Mouse (Mus musculus) T-helper 17 cell (primary cell): ENCODE results near the gene Abca1.

Source experiments
- in situ Hi-C, 2 experiments: fragments of 300-600 bp; cut with MboI, MseI; formaldehyde crosslinking; loops; 1 replicate in 1 of 2; 2 replicates in 1 of 2; pipeline ENCODE4 v1.15.1; 2025; ENCODE audit warnings: high pct_unique_total_duplicates in 2 of 2

Abca1 gene

DNA sequence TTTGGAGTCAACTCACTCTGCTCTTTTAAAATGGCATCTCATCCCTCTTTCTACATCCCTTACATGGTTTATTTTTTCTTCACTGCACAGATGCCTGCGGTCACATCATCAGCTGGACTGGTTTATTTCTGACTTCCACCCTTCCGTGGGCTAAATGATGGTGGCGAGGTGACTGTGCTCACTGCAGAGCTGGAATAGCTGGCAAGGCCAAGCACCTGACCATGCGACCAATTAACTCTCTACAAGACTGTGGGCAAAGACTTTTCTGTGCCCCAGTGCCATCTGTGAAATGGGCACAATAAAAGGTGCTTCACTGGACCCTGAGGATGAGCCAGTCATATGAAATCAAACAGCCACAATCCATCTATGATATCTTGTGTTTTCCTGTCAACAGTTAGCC is 66.1 kb downstream of the Abca1 start:
- in situ Hi-C loops: no loop called here

DNA sequence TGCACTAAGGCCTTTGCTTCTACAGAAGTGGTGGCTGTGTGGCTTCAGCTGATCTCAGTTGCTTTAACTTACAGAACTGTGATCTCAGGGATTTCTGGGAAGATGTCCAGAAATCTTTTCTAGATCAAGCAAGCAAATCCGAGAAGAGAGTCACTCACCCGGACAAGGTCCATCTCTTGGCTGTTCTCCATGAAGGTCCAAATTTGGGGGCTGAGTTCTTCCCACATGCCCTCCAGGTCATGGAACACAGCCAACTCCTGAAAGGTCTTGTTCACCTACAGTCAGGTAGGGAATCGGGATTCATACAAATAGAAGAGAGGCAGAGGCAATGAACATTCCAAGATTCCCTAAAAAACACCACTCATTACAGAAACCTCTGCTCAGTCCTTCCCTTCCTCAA is 70.1 kb downstream of the Abca1 start:
- in situ Hi-C loops: no loop called here

DNA sequence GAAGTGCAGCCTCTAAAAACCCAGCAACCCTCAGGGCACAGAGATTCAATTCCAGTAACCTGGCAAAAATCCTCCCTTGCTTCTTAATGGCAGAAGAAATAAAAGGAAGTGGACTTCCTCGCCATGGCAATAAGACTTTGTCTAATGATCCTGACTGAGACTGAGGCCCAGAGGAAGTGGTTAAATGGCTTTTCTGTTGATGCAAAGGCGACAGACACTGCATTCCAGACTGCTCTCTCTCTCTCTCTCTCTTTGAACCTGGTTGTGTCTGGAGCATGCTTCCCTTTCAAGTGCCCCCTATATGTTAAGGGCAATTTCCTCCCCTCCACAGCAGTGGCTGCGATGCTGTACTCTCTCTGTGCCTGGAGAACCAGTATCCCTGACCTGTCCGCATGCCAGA is 70.7 kb downstream of the Abca1 start:
- in situ Hi-C loops: no loop called here

DNA sequence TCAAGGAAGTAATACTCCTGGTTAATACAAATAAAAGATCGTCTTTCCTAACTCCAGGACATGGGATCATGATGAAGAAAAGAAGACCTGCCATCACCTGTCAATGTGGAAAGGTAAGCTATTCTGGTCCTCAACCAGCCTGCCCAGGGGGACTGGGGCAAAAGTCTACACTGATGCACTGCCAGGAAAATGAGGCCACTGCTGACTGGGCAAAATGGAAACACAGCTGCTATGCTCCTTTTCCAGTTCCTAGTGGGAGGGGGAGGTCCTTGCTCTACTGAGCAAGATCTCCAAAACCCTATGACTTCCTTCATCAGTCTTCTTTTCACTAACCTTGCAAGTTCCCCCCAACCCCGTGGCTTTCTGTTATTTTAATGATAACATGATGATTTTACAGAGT is 73.1 kb downstream of the Abca1 start:
- in situ Hi-C loops: no loop called here

DNA sequence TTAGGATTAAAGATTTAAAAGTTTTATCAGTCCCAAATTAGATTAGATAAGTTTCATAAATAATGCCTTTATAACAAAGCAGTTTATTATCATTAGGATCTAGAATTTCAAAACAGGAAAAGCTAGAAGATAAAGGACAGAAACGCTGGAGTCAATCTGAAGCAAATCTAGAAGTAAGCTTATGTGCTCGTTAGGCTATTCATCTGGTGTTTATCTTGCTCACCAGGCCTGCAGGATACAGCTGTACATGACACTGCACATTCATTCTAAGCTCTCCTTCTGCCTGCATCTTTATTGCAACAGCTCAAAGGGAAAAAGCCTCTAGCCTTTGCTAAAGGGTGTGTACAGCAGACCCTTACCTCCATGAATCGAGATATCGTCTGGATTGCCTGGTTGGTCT is 74.1 kb downstream of the Abca1 start:
- in situ Hi-C loops: no loop called here

DNA sequence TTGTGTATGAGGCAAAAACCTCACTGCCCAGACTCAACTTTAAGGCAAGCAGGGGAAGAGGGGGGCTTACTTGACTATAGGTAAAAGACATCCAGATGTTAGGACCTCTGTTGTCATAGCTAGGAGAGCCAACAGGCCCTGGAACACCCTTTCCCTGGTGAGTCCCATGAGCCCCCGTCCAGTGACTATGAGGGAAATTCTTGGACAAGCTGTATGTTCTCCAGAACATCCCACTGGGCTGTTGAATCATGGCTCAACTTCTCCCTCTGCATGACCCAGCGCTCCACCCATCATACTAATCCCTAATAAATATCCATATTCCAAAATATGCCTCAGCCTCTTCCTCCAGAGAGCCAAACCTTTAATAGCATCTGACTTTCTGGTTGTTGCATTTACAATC is 76.6 kb downstream of the Abca1 start:
- in situ Hi-C loops: no loop called here

DNA sequence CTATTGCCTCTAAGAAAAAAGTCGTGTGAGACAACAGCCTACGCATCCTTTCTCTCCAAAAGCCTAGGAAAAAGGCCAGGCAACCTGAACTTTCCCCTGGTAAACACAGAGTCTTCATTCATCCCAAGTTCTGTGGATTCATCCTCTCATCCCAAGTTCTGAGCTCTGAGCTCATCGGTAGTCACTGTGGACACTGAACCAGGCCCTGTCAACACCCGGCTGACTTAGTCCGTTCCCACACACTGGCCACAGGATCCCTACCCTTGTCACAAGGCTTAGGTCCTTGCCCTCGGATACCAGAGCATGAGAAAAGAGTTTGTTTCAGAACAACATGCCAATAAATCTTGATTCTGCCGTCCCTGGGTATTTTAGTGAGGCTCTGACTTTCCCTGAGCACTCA is 77.2 kb downstream of the Abca1 start:
- in situ Hi-C loops: no loop called here

DNA sequence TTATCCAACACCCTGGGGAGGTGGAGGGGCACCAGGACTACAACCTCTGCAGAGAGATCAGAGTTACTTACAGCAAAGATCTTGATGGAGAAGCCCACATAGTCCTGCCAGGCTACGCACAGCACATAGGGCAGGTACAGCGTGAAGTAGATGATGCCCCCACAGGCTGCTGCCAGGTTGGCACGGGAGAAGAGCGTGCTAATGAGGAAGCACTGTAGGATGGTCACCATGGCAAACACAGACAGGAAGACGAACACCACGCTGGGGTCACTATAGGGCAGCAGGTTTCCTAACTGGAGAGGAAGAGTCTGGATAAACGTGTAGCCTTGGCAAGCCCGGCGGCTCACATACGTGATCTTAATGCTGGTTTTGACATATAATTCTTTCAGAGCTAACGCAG is 77.8 kb downstream of the Abca1 start:
- in situ Hi-C loops: no loop called here

DNA sequence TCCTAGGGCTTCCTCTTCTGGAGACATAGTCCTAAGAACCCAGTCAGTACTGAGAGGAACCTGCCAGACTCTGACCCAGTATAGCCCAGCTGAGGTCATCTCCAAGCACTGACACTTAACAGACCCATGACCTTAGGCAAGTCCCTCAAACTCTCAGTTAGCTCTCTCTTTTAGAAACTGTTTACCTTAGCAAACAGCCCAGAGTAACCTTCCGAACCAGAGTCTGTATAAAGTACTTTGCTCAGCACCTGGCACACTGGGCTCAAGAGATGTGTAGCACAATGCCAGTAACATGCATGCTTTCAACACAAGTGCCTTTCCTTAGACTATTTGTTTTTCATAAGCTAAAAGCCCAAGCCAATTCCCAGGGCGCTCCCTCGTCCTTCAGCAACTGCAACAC is 79.4 kb downstream of the Abca1 start:
- in situ Hi-C loops: no loop called here

DNA sequence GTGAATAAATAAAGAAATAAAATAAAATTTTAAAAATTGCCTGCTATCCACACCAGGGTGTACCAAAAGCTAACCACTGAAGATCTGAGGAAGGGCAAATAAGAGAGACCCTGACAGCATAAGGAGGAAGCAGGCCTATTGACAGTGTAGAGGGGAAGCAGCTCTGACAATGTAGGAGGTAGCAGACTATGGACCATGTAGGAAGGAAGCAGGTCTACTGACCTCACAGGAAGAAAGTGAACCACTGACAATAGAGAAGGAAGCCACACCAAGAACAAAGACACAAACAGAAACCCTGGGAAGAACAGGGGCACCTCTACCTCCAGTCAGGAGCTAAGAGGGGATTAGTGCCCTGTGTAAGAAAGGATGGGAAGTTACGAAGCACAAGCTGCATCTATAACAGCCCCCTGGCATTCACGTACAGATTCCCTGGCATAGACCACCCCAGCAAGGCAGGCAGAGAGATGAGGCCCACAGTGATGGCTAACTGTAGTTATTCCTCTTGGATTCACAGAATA is 80.8 kb downstream of the Abca1 start:
- in situ Hi-C loops: no loop called here

DNA sequence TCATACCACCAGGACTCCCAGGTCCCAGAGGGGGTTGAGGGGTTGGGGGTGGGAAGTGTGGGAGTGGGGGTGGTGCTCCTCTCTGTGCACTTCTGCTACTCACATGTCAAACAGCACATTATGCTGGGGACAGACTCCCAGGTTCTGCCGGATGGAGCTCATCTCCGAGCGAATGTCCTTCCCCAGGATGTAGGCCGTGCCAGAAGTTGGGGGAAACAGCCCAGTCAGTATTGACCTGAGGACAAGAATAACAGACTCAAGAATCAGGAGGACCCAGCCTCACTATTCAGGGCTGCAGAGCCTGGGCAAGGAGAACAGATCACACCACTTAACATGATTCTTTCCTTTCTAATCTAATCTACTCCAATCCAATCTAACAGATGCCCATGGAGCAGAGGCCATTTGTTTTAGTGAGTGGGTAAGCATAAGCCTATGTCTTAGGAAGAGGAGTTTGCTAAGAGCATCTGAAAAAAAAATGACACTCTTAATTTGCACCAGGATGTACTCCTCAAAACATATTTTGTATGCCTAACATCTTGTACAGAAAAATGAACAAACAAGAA is 82.8 kb downstream of the Abca1 start:
- in situ Hi-C loops: no loop called here

DNA sequence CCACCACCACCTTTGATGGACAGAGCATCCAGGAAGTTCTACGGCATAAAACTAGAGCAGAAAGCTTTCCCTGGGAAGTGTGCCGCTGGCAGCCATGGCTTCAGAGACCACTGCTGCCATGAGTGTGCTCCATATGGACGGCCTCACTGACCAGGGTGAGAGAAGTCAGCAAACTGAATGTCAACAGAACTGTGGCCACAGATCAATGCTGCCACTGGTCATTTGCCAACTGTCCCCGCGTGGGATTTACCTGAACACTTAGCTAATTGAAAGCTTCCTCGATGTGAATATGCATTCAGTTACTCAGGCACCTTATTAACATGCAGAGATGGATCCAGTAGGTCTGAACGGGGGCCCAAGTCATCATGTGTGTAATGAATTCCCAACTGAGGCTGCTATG is 86.7 kb downstream of the Abca1 start:
- in situ Hi-C loops: no loop called here

DNA sequence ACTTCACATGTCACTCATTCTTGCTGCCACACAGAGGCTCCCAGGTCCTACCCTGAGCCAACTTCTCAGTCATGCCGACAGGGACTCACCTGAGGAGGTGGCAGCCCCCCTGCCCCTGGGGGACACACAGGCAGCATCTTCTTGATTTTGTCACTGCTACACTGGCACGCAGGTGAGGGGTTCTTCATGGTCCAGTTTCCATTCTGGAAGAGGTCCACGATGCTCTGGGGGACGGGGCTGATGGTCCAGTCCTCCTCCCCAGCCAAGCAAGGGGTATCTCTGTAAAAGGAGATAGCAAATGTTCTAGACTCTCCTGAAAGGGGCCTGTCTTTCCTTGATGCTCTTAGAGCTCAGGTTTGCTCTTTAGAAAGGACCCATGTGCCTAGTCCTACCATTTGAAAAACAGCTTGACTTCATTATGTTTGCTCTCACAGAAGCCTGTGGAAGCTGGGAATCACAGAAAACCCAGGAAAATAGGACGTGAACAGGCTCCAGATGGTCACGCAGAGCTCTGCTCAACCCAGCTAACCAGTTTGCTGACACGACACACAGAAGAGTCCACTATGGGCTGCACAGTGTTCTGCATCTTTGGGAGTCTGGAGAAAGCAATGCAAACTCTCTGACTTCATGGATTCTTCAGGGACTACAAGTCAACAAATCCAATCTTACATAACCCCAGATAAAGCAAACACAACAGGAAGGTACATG is 97.2 kb downstream of the Abca1 start:
- in situ Hi-C loops: no loop called here

DNA sequence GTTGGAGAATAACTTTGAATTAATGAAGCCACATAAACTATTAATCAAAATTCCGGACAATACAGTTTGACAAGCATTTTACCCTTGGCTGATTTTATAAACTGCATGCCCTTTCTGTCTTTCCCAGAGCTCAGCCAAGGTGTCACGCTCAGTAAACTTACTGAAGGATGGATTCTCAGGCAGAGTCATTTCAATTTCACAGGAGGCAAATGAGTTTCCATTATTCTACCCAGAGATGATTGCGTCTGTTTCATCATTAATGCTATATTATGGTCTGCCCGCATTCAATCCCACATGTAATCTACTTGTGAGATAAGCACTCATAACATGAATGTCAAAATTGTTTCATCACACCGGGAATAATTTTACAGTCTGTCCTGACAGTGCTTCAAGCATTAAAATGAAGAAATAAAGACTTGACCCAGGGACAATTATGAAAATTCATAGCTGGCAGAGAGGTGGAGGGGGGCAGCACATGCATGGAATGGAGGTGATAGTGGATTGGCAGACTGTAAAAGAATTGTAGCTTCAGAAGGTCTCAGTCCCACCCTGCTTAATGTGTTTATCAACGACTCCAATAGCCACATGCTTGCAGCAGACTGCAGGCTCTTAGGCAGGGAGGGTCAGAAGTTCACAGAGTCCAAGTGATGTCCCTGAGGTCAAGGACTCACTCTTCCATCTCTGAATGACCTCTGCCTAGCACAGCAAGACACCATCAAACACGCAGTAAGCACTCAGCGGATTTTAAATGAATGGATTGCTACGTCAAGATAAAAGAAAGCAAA is 113.3 kb downstream of the Abca1 start:
- in situ Hi-C loops: no loop called here

DNA sequence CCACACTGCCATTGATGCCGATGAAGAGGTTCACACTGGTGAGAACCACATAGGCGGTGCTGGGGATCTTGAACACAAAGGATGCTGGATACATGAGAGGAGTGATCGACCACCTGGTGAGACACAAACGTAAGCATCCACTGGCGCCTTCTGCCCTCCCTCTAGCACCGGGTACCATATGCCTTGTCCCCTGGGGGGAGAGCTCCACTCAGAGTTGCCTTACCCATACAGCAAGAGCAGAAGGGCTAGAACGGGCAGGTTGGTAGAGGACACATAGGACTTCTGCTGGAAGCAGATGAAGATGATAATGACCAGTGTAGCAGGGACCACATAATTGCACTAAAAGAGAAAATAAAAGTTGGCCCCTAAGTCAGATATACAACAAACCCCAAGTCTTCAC is 113.9 kb downstream of the Abca1 start:
- in situ Hi-C loops: no loop called here

DNA sequence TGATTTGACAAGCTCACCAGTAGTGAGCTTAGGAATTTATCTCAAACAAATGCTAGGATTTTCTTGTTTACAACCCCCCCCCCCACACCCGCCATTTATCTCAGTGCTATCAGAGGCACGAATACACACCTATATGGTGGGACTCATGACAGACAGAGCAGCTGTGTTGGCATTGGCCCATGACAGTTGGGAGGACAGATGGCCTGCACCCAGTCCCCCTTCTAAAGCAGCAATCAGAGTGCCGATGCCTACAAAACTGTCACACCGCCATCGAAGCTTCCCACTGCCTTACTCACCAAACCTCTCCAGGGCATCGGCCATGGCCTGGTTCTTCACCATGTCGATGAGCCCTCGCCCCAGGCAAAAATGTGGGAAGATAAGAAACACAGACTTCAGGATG is 115.9 kb downstream of the Abca1 start:
- in situ Hi-C loops: no loop called here

DNA sequence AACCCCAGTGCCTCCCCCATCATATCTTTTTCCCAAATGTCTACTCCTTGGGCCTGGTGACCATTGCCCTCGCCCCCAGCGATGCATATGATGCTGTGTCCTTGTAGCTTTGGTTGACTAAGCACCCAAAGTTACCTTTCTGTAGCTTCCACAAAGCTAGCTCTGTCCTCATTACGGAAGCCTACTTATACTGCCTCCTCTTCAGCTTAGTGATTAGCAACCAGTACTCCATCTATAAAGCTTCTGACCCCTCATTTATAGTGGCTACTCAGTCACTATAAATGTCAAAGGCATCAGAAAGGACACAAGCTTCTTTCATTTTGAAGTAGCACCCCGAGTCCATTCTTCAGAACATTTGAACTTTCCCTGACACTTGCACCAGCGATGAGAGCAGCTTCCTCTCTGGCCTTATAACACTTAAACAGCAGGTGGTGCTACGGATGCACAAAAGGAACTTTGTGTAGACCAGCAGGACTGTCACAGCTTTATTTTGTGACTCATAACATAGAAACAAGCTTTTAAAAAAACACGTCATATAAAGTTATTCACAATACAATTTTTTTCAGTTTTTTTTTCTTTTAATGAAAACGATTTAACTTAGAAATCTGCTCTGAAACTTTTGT is 129.3 kb downstream of the Abca1 start:
- in situ Hi-C loops: no loop called here

DNA sequence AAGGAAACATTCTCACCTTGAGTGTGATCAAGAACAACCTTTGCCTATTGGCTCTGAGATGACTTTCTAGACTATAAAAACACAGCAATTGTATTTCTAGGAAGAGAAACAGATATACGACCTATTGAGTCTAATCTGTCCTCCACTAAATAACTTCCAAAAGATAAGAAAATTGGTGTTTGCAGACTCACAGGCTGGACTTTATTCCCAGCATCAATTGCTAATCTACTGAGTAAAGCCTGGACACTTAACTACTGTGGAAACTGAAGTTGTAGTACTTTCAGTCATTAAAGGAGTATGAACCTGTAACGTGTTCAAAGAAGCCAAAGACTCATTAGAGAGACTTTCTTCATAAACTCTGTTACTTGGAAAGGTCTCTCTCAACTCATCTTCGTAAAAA is 131.9 kb downstream of the Abca1 start:
- in situ Hi-C loops: no loop called here

DNA sequence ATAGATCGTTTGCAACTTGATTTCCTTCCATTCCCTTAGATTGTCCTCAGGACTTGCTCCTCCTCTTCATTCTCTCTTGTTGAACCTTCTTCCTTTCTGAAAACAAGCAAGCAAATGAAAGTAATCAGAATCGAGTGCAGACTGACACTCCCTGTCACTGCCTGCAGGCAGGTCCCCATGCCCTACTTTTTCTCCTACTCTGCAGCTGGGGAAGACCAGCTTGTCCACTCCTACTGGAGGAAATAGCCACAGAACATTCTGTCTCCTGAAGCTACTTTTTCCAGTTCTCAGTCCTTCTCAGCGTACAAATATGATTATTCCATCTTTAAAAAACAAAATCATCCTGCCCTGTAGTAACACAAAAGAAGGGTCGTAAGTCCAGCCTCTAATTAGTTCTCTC is 135.3 kb downstream of the Abca1 start:
- in situ Hi-C loops: loop anchor here in 1 of 2 experiments (25.0 kb wide), 1 partner anchor 587 kb away; the partner anchor contains the start of gene Smc2

DNA sequence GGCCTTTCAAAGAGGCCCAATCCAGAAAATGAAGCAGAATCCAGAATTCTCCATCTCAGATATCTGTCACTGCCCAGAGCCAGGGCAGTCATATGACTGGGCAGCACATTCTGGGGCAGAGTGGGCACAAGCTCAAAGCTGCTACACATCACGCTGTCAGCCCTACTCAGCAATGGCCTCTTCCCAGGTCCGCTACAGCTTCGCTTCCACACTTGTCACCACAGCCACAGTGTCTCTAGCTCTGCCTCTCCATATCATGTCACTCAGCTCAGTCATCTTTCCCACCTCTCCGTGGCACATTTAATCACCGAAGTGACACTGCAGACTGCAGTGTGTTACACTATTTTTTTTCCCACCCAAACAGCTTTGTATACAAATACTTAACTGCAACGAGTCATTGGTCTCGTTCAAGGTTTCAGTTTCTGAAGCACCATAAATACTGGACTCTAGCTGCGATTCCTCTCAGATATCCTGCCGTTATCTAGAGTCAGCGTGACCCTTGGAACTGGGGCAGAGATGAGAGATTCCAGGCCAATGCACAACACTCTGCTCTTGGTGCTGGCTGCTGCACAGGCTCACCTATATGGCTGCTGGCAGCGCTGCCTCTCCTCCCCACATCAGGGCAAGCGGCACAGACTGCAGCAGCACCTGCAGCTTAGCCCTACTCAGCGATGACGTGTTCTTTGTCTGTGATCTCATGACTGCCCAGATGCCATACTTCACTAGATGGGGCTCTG is 136.3 kb downstream of the Abca1 start:
- in situ Hi-C loops: loop anchor here in 1 of 2 experiments (25.0 kb wide), 1 partner anchor 586 kb away; the partner anchor contains the start of gene Smc2

DNA sequence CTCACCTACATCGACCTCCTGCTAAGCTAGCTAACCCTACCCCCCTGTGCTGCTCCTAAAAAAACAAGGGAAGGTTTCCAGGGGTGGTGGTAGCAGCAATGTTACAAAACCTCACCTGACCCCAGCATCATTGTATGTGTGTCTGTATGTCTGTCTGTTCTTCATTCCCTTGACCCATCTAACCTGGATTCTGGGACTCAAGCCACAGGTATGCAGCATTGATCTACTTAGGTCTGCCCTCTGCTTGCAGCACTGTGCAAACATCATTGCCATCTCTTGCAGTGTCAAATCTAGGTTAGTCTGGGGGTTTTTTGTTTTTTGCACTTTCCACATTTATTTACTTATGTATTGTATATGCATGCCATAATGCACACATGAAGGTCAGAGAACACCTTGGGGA is 141.3 kb downstream of the Abca1 start:
- in situ Hi-C loops: loop anchor here (5.0 to 25.0 kb wide), 2 partner anchors 561 to 581 kb away; partner anchors contain the start of gene Smc2 (in 1 of the 2)
